Mouse (Mus musculus): ENCODE results near the gene Khnyn. TPM values are rescaled to one million over a fixed set of nuclear protein-coding genes. Genes with fewer than 3 reads are reported as not detected.
A peak's percentile ranks its signal among the peaks of the same experiment; 100 is the strongest.

Khnyn gene
- total and polyA plus RNA-seq, 2 experiments = 15.4 to 29.8 TPM

GRCm38 (mm10) chr14:55886571-55887382 is 2.0 kb downstream of the Khnyn start:
- no peak for TF ChIP-seq POLR2A (IDR thresholded peaks at IDR 0.05; ENCODE audit: extremely low read depth, insufficient read depth, low read length)
- Histone ChIP-seq H3K36me3 (ENCODE audit: control insufficient read depth, insufficient read depth, low read length) (peaks cover 39% of the 10 kb centered on the region), H3K79me2 (ENCODE audit: control insufficient read depth, insufficient read depth, low read length) (peaks cover 9% of the 10 kb centered on the region; the same call in 1 of the 2 replicates), H3K9ac (ENCODE audit: low read depth, low read length) (no peak overlapping the region; the same call in 1 of the 2 replicates), H3K27ac (replicated peaks; ENCODE audit: insufficient read depth, low read depth, low read length) (no peak overlapping the region), H3K27me3 (ENCODE audit: control insufficient read depth, insufficient read depth, low read length) (no peaks in the 10 kb centered on the region), H3K4me1 (ENCODE audit: control insufficient read depth, insufficient read depth, low read length) (peaks cover 19% of the 10 kb centered on the region), H3K4me3 (ENCODE audit: insufficient read depth, low read depth, low read length) (no peak overlapping the region)
- no peak for DNase-seq (ENCODE audit: extremely low read depth, low read depth, low spot score)
- WGBS = 78% methylated on average over 24 of the region's 24 CpGs

GRCm38 (mm10) chr14:55897671-55898070 is 12.9 kb downstream of the Khnyn start:
- H3K79me2 ChIP-seq (ENCODE audit: control insufficient read depth, insufficient read depth, low read length) = no peaks in the 10 kb centered on the region
- no peak overlapping the region for H3K9ac ChIP-seq (ENCODE audit: low read depth, low read length)
- 73% methylated on average over 12 of the region's 12 CpGs for WGBS
- no peak for TF ChIP-seq CTCF (IDR thresholded peaks at IDR 0.05; ENCODE audit: low read depth, low read length)
- no peak for TF ChIP-seq POLR2A (IDR thresholded peaks at IDR 0.05; ENCODE audit: extremely low read depth, insufficient read depth, low read length)
- H3K4me1 ChIP-seq (ENCODE audit: control insufficient read depth, insufficient read depth, low read length) = peaks cover 8% of the 10 kb centered on the region; the same call in 1 of the 2 replicates
- no peak overlapping the region for H3K27ac ChIP-seq (replicated peaks; ENCODE audit: insufficient read depth, low read depth, low read length)
- H3K27me3 ChIP-seq (ENCODE audit: control insufficient read depth, insufficient read depth, low read length) = no peaks in the 10 kb centered on the region
- H3K4me3 ChIP-seq (ENCODE audit: insufficient read depth, low read depth, low read length) = no peak overlapping the region
- peaks cover 32% of the 10 kb centered on the region for H3K36me3 ChIP-seq (ENCODE audit: control insufficient read depth, insufficient read depth, low read length)
- DNase-seq (ENCODE audit: extremely low read depth, low read depth, low spot score) = peak; percentile 44

- no peak for TF ChIP-seq CTCF (IDR thresholded peaks at IDR 0.05; ENCODE audit: low read depth, low read length)
- no peak overlapping the region for H3K27ac ChIP-seq (replicated peaks; ENCODE audit: insufficient read depth, low read depth, low read length)
These were observed 14.2 kb downstream of the Khnyn start for GRCm38 (mm10) chr14:55898947-55899346.

GRCm38 (mm10) chr14:55899701-55900413 is 15.1 kb downstream of the Khnyn start, which contains the start of gene Sdr39u1:
TSS of gene Sdr39u1 (minus strand) at chr14:55900293.
- TF ChIP-seq CTCF (IDR thresholded peaks at IDR 0.05; ENCODE audit: low read depth, low read length) = no peak
- TF ChIP-seq POLR2A (IDR thresholded peaks at IDR 0.05; ENCODE audit: extremely low read depth, insufficient read depth, low read length) = peak; percentile 61; the same call in 1 of the 2 replicates
- Histone ChIP-seq H3K27ac (replicated peaks; ENCODE audit: insufficient read depth, low read depth, low read length) (peak within 1 kb of the TSS; percentile 27), H3K79me2 (ENCODE audit: control insufficient read depth, insufficient read depth, low read length) (no peaks in the 10 kb centered on the region), H3K27me3 (ENCODE audit: control insufficient read depth, insufficient read depth, low read length) (no peaks in the 10 kb centered on the region), H3K36me3 (ENCODE audit: control insufficient read depth, insufficient read depth, low read length) (peaks cover 17% of the 10 kb centered on the region), H3K4me1 (ENCODE audit: control insufficient read depth, insufficient read depth, low read length) (peaks cover 8% of the 10 kb centered on the region; the same call in 1 of the 2 replicates), H3K9ac (ENCODE audit: low read depth, low read length) (peak within 1 kb of the TSS; percentile 74), H3K4me3 (ENCODE audit: insufficient read depth, low read depth, low read length) (peak within 1 kb of the TSS; percentile 57)
- WGBS = under 1% methylated on average over 39 of the region's 39 CpGs
- peak; percentile 65 for DNase-seq (ENCODE audit: extremely low read depth, low read depth, low spot score)

More at GRCm38 (mm10) chr14:55898947-55899346, 14.2 kb downstream of the Khnyn start:
- Histone ChIP-seq H3K4me3 (ENCODE audit: insufficient read depth, low read depth, low read length) (no peak overlapping the region), H3K36me3 (ENCODE audit: control insufficient read depth, insufficient read depth, low read length) (peaks cover 26% of the 10 kb centered on the region), H3K4me1 (ENCODE audit: control insufficient read depth, insufficient read depth, low read length) (peaks cover 8% of the 10 kb centered on the region; the same call in 1 of the 2 replicates), H3K9ac (ENCODE audit: low read depth, low read length) (no peak overlapping the region), H3K79me2 (ENCODE audit: control insufficient read depth, insufficient read depth, low read length) (no peaks in the 10 kb centered on the region), H3K27me3 (ENCODE audit: control insufficient read depth, insufficient read depth, low read length) (no peaks in the 10 kb centered on the region)
- DNase-seq (ENCODE audit: extremely low read depth, low read depth, low spot score) = no peak
- 86% methylated on average over 7 of the region's 7 CpGs for WGBS

- Histone ChIP-seq H3K4me1 (ENCODE audit: control insufficient read depth, insufficient read depth, low read length) (peaks cover 8% of the 10 kb centered on the region; the same call in 1 of the 2 replicates), H3K27me3 (ENCODE audit: control insufficient read depth, insufficient read depth, low read length) (no peaks in the 10 kb centered on the region), H3K79me2 (ENCODE audit: control insufficient read depth, insufficient read depth, low read length) (no peaks in the 10 kb centered on the region), H3K9ac (ENCODE audit: low read depth, low read length) (peak overlapping the region; percentile 74), H3K27ac (replicated peaks; ENCODE audit: insufficient read depth, low read depth, low read length) (no peak overlapping the region), H3K36me3 (ENCODE audit: control insufficient read depth, insufficient read depth, low read length) (peaks cover 13% of the 10 kb centered on the region), H3K4me3 (ENCODE audit: insufficient read depth, low read depth, low read length) (peak overlapping the region; percentile 57)
- no peak for TF ChIP-seq POLR2A (IDR thresholded peaks at IDR 0.05; ENCODE audit: extremely low read depth, insufficient read depth, low read length)
- TF ChIP-seq CTCF (IDR thresholded peaks at IDR 0.05; ENCODE audit: low read depth, low read length) = no peak
- WGBS = 14% methylated on average over 12 of the region's 12 CpGs
- DNase-seq (ENCODE audit: extremely low read depth, low read depth, low spot score) = no peak
These were observed 15.6 kb downstream of the Khnyn start for GRCm38 (mm10) chr14:55900414-55900755.

Measured in liver, adult 2 months (tissue).